Mouse (Mus musculus) CH12.LX (cell line): ENCODE data around the gene Cstb. TPM values are rescaled to one million over a fixed set of nuclear protein-coding genes. Genes with fewer than 3 reads are reported as not detected.
A peak's percentile ranks its signal among the peaks of the same experiment; 100 is the strongest.

Experiments used
- DNase-seq: peaks from one replicate; pipeline ENCODE4 v3.0.0-alpha.2; 2013; ENCODE audit errors: extremely low read depth
- H3K27ac ChIP-seq: 2 replicates; pipeline ENCODE4 v1.5.1; 2012; ENCODE audit warnings: low read depth, mild to moderate bottlenecking, control low read depth, moderate library complexity; ENCODE audit not compliant: insufficient read depth
- H3K27me3 ChIP-seq: replicated peaks from 2 replicates; pipeline ENCODE3; 2012; ENCODE audit warnings: inconsistent platforms
- H3K36me3 ChIP-seq, 2 experiments: replicated peaks in 1 of 2; 2 replicates each; pipeline versions ENCODE3 to v1.6.1; 2012; ENCODE audit warnings: inconsistent platforms in 1 of 2, low read length in 1 of 2, mild to moderate bottlenecking in 1 of 2, mixed read lengths in 1 of 2, moderate library complexity in 1 of 2; ENCODE audit not compliant: control insufficient read depth in 1 of 2, insufficient read depth in 1 of 2
- H3K4me1 ChIP-seq, 2 experiments: 2 replicates each; pipeline ENCODE4 v1.6.1; 2012; ENCODE audit warnings: inconsistent platforms in 1 of 2, moderate library complexity in 1 of 2; ENCODE audit not compliant: insufficient read depth in 2 of 2, control insufficient read depth in 1 of 2
- H3K4me2 ChIP-seq: 2 replicates; pipeline ENCODE4 v1.6.1; 2012; ENCODE audit warnings: low read depth, mild to moderate bottlenecking, control low read depth; ENCODE audit not compliant: poor library complexity, insufficient read depth, severe bottlenecking
- H3K4me3 ChIP-seq, 3 experiments: fragments of 150-350 bp in 1 of 3; sonication (generic) in 1 of 3; replicated peaks in 1 of 3; 2 replicates each; pipeline versions ENCODE3 to v1.5.1; 2011 to 2012; ENCODE audit warnings: low read depth in 2 of 3, low read length in 2 of 3, mild to moderate bottlenecking in 2 of 3, moderate library complexity in 2 of 3, control low read depth in 1 of 3, improper control_type of control experiment in 1 of 3, inconsistent platforms in 1 of 3, mixed read lengths in 1 of 3; ENCODE audit not compliant: poor library complexity in 1 of 3
- H3K79me2 ChIP-seq: replicated peaks from 2 replicates; pipeline ENCODE4 v1.6.1; 2012; ENCODE audit warnings: mild to moderate bottlenecking, moderate library complexity; ENCODE audit not compliant: control insufficient read depth, poor library complexity, insufficient read depth, severe bottlenecking; ENCODE audit errors: extremely low read depth
- H3K9ac ChIP-seq: 2 replicates; pipeline ENCODE4 v1.6.1; 2012; ENCODE audit warnings: low read depth, mild to moderate bottlenecking, control low read depth, moderate library complexity; ENCODE audit not compliant: insufficient read depth
- H3K9me3 ChIP-seq: replicated peaks from 2 replicates; pipeline ENCODE3; 2012; ENCODE audit warnings: low read length, inconsistent platforms, mixed read lengths
- BHLHE40 ChIP-seq: IDR thresholded peaks from 2 replicates; pipeline ENCODE4 v1.6.1; 2011; ENCODE audit warnings: mild to moderate bottlenecking, low read depth, low read length, improper control_type of control experiment
- CHD2 ChIP-seq: IDR thresholded peaks from 2 replicates; pipeline ENCODE4 v1.6.1; 2011; ENCODE audit warnings: low read length, improper control_type of control experiment
- CTCF ChIP-seq, 2 experiments: IDR thresholded peaks in 1 of 2; conservative IDR thresholded peaks in 1 of 2; 2 replicates each; pipeline ENCODE4 v1.5.1; 2011 to 2012; ENCODE audit warnings: low read depth in 2 of 2, low read length in 2 of 2, improper control_type of control experiment in 1 of 2, inconsistent platforms in 1 of 2, mild to moderate bottlenecking in 1 of 2, moderate library complexity in 1 of 2
- HCFC1 ChIP-seq: IDR thresholded peaks from 2 replicates; pipeline ENCODE4 v1.6.1; 2012; ENCODE audit warnings: low read depth, mild to moderate bottlenecking, inconsistent platforms, low read length, improper control_type of control experiment
- IRF4 ChIP-seq: IDR thresholded peaks from 2 replicates; pipeline ENCODE4 v1.6.1; 2014; ENCODE audit warnings: low read depth, mild to moderate bottlenecking, inconsistent platforms, low read length, improper control_type of control experiment
- JUN ChIP-seq: IDR thresholded peaks from 2 replicates; pipeline ENCODE4 v1.6.1; 2011; ENCODE audit warnings: low read depth, mild to moderate bottlenecking, low read length, improper control_type of control experiment, moderate library complexity; ENCODE audit not compliant: insufficient read depth
- MAX ChIP-seq: IDR thresholded peaks from 2 replicates; pipeline ENCODE4 v1.6.1; 2011; ENCODE audit warnings: low read length, improper control_type of control experiment
- MXI1 ChIP-seq: IDR thresholded peaks from 2 replicates; pipeline ENCODE4 v1.6.1; 2011; ENCODE audit warnings: mild to moderate bottlenecking, low read depth, low read length, improper control_type of control experiment
- MYC ChIP-seq: IDR thresholded peaks from 2 replicates; pipeline ENCODE4 v1.6.1; 2011; ENCODE audit warnings: low read depth, mild to moderate bottlenecking, improper control_type of control experiment, low read length
- NELFE ChIP-seq: IDR thresholded peaks from 2 replicates; pipeline ENCODE4 v1.6.1; 2011; ENCODE audit warnings: low read depth, low read length, improper control_type of control experiment
- POLR2A ChIP-seq: IDR thresholded peaks from 2 replicates; pipeline ENCODE4 v1.6.1; 2011; ENCODE audit warnings: low read depth, mild to moderate bottlenecking, improper control_type of control experiment, low read length
- RAD21 ChIP-seq: IDR thresholded peaks from 2 replicates; pipeline ENCODE4 v1.6.1; 2011; ENCODE audit warnings: low read depth, mild to moderate bottlenecking, low read length, improper control_type of control experiment, moderate library complexity
- SIN3A ChIP-seq: IDR thresholded peaks from 2 replicates; pipeline ENCODE4 v1.6.1; 2012; ENCODE audit warnings: low read length, improper control_type of control experiment, inconsistent platforms
- SMC3 ChIP-seq: IDR thresholded peaks from 2 replicates; pipeline ENCODE4 v1.6.1; 2011; ENCODE audit warnings: low read depth, low read length, improper control_type of control experiment
- TCF12 ChIP-seq: IDR thresholded peaks from 2 replicates; pipeline ENCODE4 v1.6.1; 2014; ENCODE audit warnings: low read depth, mild to moderate bottlenecking, inconsistent platforms, low read length, improper control_type of control experiment
- USF1 ChIP-seq: IDR thresholded peaks from 2 replicates; pipeline ENCODE4 v1.6.1; 2014; ENCODE audit warnings: low read depth, mild to moderate bottlenecking, inconsistent platforms, low read length, improper control_type of control experiment
- ZC3H11A ChIP-seq: IDR thresholded peaks from 2 replicates; pipeline ENCODE4 v1.6.1; 2012; ENCODE audit warnings: low read depth, mild to moderate bottlenecking, inconsistent platforms, low read length, improper control_type of control experiment
- ZKSCAN1 ChIP-seq: IDR thresholded peaks from 2 replicates; pipeline ENCODE4 v1.6.1; 2012; ENCODE audit warnings: low read depth, inconsistent platforms, low read length, improper control_type of control experiment, borderline replicate concordance
- ZMIZ1 ChIP-seq: IDR thresholded peaks from 2 replicates; pipeline ENCODE4 v1.6.1; 2012; ENCODE audit warnings: low read depth, mild to moderate bottlenecking, inconsistent platforms, low read length, improper control_type of control experiment
- dilution Hi-C: fragments of 300-500 bp; cut with MboI; formaldehyde crosslinking; loops from 2 replicates; pipeline ENCODE4 v1.14.3; 2020; ENCODE audit warnings: low sequenced_read_pairs; ENCODE audit not compliant: extremely low pct_unique_long_range_greater_than_20kb, extremely low pct_ligation_motif_present
- in situ Hi-C: fragments of 300-500 bp; cut with MboI; formaldehyde crosslinking; loops from 3 replicates; pipeline ENCODE4 v1.14.3; 2019; ENCODE audit warnings: low sequenced_read_pairs, low pct_ligation_motif_present, low pct_unique_long_range_greater_than_20kb, mixed read lengths
- polyA plus RNA-seq: library from polyadenylated mRNA; unstranded; fragments of >175 nt; gene quantifications from 2 replicates; pipeline ENCODE4 v1.2.1, GENCODE M21; 2012; ENCODE audit warnings: low read depth; ENCODE audit not compliant: insufficient read length
- total RNA-seq, 2 experiments: library from RNA; depleted of rRNA; stranded (reverse); fragments of 300-350 nt in 1 of 2; fragments of >200 nt in 1 of 2; gene quantifications; 2 replicates each; pipeline ENCODE4 v1.2.3; 2012 to 2014

The Cstb gene
- total and polyA plus RNA-seq, 3 experiments: 139 to 226 (median 194) TPM

DNA sequence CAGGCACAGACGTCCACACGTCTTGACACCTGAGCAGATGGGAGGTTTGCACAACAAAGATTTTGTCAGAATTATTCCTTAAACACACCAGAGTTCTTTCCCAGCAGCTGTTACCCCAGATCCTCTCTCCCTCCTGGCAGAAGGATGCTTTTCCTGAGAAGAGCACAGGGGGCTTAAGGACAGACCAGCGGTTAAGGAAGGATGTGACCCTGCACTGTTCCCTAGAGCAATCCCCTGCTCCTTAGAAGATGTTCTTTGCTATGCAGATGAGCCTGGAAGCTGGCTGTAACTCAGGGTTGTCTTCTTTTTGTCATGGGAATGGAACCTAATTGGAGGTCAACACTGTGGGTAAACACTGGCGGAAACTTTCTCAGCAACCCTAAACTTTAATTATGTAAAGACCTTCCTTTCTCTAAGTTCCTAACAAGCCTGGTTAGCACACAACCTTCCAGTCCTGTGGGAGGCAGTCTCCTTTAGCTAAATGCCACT lies 34.4 kb upstream of the Cstb start:
- no peaks in the 10 kb centered on the region for H3K79me2 ChIP-seq
- H3K27ac ChIP-seq: no peak overlapping the region
- in situ Hi-C loops: loop anchor here (5.0 to 25.0 kb wide), 3 partner anchors 54 to 354 kb away; partner anchors contain the start of genes Aire and Dnmt3l
- H3K4me2 ChIP-seq: no peak overlapping the region
- no peaks in the 10 kb centered on the region for H3K36me3 ChIP-seq
- no peak overlapping the region for H3K4me3 ChIP-seq
- no peak overlapping the region for H3K9ac ChIP-seq
- TF ChIP-seq ZKSCAN1: no peak
- TF ChIP-seq TCF12: no peak
- TF ChIP-seq ZC3H11A: no peak
- TF ChIP-seq CHD2: no peak
- TF ChIP-seq MAX: no peak
- dilution Hi-C loops: no loop called here
- H3K4me1 ChIP-seq: peaks cover 11 to 28% of the 10 kb centered on the region in 2 experiments
- DNase-seq: no peak
- peaks cover 26% of the 10 kb centered on the region for H3K27me3 ChIP-seq
- H3K9me3 ChIP-seq: no peaks in the 10 kb centered on the region

DNA sequence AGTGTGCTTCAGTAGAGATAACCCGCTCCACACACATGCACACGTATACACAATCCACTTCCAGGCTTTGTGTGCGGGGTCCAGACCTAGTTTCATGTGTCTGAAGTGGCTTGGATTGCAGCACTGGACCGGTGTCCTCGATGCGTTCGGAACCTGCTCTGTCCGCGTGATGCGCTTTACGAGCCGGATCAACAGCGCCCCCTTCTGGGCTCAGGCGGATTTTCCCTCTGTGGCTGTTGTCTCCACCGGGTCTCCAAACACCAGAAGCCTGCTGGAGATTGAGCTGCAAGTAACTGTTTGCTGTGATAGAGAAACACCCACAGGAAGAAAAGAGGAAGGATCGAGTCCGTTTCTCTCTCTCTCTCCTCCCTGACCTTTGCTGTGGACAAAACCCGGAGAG lies 33.4 kb upstream of the Cstb start:
- dilution Hi-C loops: no loop called here
- in situ Hi-C loops: loop anchor here (5.0 to 25.0 kb wide), 3 partner anchors 55 to 355 kb away; partner anchors contain the start of genes Aire and Dnmt3l
- no peak overlapping the region for H3K4me3 ChIP-seq
- peaks cover 26% of the 10 kb centered on the region for H3K27me3 ChIP-seq
- peaks cover 11 to 36% of the 10 kb centered on the region in 2 experiments for H3K4me1 ChIP-seq
- DNase-seq: peak; percentile 71
- H3K9ac ChIP-seq: no peak overlapping the region
- TF ChIP-seq POLR2A: no peak
- peak; percentile 26 for TF ChIP-seq USF1
- no peak for TF ChIP-seq ZMIZ1
- TF ChIP-seq NELFE: peak; percentile 56
- TF ChIP-seq CTCF (conservative IDR thresholded peaks at IDR 0.05 in 1 of 2, IDR thresholded peaks at IDR 0.05 in 1 of 2; ENCODE audit: low read depth in 2 of 2, low read length in 2 of 2): peak; percentile 89 to 95
- TF ChIP-seq IRF4: peak; percentile 30; the same call in 1 of the 2 replicates
- peak; percentile 94 for TF ChIP-seq RAD21
- TF ChIP-seq BHLHE40: 0 out of 2 replicates have a peak, but pooled peaks have one; percentile 39
- no peak for TF ChIP-seq JUN
- no peak for TF ChIP-seq ZKSCAN1
- TF ChIP-seq MAX: peak; percentile 92
- 0 out of 2 replicates have a peak, but pooled peaks have one; percentile 33 for TF ChIP-seq MXI1
- peak; percentile 58; the same call in 1 of the 2 replicates for TF ChIP-seq SIN3A
- TF ChIP-seq ZC3H11A: peak; percentile 21; the same call in 1 of the 2 replicates
- TF ChIP-seq HCFC1: no peak
- peak; percentile 82 for TF ChIP-seq MYC
- peak; percentile 80 for TF ChIP-seq SMC3
- no peaks in the 10 kb centered on the region for H3K9me3 ChIP-seq
- no peaks in the 10 kb centered on the region for H3K79me2 ChIP-seq
- H3K27ac ChIP-seq: no peak overlapping the region
- peak overlapping the region; percentile 65 for H3K4me2 ChIP-seq
- H3K36me3 ChIP-seq: no peaks in the 10 kb centered on the region
